Mouse (Mus musculus): Measurements from ENCODE around the gene Scn2b. TPM values are rescaled to one million over a fixed set of nuclear protein-coding genes. Genes with fewer than 3 reads are reported as not detected.

Scn2b gene
- total RNA-seq, 2 experiments from 2014 or later = 1.1 TPM

DNA sequence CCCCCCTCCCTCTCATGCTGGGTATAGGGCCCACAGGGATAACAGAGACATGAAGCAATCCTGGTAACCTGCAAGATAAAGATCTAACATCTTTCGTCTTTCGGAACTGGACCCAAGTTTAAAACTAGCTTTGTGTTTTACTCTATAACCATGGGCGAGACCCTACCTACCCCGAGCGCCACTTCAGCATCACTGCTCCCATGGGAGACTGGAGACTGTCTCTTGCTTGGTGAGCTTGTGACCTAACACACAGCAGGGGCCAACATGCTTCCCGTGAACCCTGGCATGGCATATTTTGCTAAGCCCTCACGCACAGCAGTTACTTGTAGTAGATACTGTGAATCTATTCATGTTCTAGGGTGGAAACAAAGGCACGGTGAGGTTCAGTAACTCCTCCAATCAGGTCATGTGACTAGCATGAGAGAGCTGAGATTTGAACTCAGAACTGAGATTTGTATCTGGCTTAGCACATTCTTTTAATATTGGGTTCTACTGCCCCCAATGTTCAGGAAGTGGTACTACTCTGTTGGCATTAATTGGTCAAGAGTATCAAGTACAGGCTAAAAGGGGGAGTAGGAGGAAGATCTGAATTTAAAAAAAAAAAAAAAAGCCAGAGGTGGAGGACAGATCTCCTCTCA lies 1.9 kb downstream of the Scn2b start:
- no peak for DNase-seq (ENCODE audit: low spot score)
- intact Hi-C loops (cut with DNase I) = no loop called here

DNA sequence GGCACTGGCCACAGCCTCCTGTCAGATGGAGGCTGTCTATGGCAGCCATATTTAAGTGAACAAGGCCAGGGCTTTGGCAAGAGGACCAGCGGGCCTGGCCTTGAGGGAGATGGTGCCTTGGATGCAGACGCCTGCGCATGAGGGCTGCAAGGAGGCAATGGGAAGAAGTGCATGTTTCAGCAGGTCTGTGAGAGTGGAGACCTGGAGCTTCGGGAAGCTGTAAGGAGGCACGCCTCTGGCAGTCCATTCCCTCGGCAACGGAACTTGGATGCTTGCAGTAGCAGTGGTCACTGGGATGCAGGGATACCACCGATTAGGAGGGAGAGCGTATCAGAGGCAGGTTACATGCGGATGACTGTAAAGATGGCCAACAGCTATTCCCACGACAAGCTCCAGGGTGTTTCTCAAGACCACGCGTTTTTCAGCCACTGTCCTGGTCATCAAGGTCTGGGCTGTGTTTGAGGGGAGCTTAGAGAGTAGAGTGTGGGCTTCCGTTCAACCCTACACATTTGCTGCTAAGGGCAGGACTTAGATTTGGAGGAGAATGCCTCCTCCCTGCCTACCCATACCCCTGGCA lies 2.5 kb downstream of the Scn2b start:
- intact Hi-C loops (cut with DNase I) = no loop called here
- DNase-seq (ENCODE audit: low spot score) = no peak

DNA sequence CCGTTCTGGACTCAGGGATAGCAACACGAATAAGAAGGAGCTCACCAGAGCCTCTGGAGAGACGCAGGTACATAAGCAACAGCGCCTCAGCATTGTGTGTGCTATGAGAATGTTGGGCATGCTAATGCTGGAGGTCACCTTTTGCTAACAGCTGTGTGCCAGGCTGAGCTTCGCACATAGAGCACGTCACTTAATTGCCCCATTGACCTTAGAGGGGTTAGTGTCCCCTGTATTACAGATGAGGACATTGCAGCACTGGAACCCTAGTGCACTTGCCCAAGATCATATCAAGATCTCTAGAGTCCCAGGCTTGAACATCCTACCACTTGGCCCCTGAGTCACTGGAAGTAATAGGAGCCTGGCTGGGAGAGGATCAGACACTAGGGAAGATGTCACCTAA lies 3.0 kb downstream of the Scn2b start:
- intact Hi-C loops (cut with DNase I) = no loop called here

DNA sequence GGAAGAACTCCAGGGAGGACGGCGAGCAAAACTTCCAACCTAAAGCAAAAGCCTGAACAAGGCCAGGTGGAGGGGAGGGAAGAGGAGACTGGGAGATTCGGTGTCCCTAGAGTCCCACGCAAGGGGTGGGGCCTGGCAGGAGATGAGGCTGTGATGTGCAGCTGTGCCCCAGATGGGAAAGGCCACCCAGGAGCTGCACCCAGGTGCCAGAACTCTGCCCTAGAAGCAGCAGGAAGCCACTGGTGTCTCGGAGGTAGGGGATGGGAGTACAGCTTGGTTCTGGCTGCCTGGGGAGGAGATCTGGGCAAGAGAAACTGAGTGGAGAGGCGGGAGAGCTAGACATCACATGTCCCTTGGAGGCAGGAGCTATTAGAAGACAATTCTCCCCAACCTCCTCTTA lies 3.4 kb downstream of the Scn2b start:
- intact Hi-C loops (cut with DNase I) = loop anchor here (1.0 kb wide), 1 partner anchor 25 kb away; no protein-coding TSS in a partner anchor
- DNase-seq (ENCODE audit: low spot score) = no peak

More for the DNA sequence above, 3.0 kb downstream of the Scn2b start:
- DNase-seq (ENCODE audit: low spot score) = no peak

DNA sequence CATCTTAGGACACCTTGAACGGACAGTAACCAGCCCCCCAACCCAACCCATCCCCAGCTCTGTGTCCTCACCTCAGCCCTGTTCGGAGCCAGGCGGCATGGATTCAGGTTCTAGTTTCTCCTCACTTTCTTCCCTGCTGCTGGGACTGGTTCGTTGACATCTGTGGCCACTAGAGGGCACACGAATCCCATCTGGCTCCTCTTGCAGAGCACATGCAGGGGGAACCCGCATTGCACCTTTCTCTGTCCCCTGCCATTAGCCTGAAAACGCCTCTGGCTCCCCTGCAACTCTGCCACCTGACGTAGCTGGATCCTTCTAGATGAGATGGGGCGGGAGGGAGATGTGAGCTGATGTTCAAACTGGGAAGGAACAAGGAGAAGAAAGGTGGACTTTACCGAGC lies 4.2 kb downstream of the Scn2b start:
- intact Hi-C loops (cut with DNase I) = loop anchor here (1.0 kb wide), 1 partner anchor 25 kb away; no protein-coding TSS in a partner anchor
- peak; percentile 21 for DNase-seq (ENCODE audit: low spot score)

DNA sequence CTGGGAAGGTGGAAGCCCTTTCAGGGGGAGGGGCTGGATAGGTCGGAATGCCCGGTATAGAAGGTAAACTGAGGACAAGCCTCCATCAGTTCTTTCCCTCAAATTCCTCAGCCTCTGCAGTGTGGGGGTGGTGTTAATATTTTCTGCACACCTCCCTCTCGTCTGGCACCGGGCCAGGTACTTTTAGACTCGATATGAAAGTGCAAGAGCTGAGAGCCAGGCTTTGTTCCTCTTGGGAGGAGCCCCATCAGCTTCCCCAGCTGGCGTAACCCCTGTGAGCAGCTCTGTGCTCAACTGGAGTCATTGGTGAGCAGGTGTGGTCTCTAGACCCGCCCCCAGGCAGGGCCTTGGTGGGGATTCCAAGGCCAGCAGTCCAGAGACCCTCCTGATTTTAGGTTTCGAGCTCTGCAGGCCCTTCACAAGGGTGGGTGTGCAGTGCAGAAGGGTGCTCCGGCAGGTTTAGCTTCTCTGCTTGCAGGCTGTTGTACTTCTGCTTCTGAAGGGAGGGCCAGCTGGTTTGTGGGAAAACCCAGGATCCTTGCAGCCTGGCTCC lies 4.7 kb downstream of the Scn2b start:
- DNase-seq (ENCODE audit: low spot score) = no peak
- intact Hi-C loops (cut with DNase I) = no loop called here

DNA sequence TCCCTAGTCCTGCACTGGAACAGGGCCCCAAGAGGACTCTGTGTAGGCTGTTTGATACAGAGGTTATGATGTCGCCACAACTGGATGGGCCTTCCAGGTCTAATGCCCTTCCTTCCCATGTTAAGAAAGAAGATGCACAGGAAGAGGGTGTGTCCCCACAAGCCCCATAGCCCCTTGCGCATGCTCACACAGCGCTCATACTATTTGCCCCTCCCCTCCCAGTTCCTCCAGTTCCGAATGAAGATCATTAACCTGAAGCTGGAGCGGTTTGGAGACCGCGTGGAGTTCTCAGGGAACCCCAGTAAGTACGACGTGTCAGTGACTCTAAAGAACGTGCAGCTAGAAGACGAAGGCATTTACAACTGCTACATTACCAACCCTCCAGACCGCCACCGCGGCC lies 7.6 kb downstream of the Scn2b start:
- no peak for DNase-seq (ENCODE audit: low spot score)
- intact Hi-C loops (cut with DNase I) = no loop called here

DNA sequence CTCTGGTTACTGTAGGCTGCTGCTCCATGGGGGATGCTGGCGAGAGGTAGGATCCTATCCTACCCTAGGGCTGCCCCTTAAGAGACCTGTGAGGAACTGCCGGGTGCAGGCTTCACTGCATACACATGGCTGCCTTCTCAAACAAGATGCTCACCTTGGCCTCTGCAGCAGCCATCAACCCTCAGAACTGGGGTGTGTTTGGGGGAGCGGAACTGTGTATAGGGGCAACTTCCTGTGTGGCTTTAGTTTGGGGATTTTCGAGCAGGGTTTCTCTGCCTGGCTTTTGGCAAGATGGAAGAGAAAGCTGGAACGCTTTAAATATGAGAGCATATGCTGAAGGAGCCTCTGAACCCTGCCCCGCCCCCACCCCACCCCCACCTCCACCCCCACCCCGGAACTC lies 9.4 kb downstream of the Scn2b start:
- intact Hi-C loops (cut with DNase I) = no loop called here
- DNase-seq (ENCODE audit: low spot score) = no peak

DNA sequence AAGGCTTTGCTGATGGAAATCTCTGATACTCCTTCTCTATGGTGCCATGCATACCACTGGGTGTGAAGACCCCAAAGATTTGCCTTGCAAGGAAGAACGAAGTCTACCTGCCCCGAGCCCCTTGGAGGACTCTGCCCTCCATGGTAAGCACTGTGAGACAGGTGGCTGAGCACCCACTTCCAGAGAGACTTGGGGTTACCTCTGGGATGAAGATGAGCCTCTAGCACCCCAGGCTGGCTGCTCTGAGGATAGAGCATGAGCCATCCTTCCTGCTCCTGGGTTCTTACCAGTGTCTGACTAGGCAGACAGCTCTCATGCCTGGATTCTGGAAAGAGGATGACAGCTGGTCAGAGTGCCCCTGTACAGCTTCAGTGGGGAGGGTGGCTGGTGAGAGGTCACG lies 12.5 kb downstream of the Scn2b start:
- intact Hi-C loops (cut with DNase I) = no loop called here
- DNase-seq (ENCODE audit: low spot score) = no peak

DNA sequence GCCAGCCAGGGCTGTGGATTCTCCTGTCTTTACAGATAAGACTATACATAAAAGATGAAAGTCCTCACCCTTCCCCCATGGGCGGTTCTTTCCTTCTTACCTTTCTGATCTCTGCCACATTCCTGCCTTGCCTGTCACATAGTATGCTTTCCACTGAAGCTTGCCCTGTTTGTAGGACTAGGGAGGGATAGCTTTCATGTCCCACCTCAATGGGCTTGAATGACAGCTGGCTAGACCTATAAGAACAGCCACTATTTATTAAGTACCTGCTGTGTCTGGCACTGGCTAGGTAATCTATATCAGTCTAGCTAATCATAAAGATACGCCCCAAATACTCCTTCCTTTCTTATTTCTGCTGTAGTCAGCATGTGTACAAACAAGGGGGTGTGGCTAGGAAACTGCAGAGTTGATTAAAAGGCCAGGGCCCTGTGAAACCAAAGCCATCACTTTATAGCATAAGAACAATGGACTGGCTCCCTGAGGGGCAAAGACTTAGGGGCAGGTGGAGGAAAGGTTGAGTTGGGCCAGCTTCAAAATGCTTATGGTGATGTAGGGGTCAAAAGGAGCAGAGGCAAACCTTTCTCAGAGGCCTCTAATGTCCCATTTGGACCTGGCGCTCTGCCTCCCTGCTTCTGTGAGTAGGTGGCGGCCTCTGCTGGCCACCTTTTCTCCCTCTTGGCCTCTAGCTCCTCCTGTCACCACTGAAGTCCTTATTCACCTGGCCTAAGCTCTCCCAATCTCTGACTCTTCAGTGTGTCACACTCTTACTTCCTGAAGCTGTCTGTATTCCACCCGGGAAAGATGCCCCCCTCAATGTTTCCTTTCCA lies 16.1 kb downstream of the Scn2b start:
- DNase-seq (ENCODE audit: low spot score) = no peak
- intact Hi-C loops (cut with DNase I) = no loop called here

DNA sequence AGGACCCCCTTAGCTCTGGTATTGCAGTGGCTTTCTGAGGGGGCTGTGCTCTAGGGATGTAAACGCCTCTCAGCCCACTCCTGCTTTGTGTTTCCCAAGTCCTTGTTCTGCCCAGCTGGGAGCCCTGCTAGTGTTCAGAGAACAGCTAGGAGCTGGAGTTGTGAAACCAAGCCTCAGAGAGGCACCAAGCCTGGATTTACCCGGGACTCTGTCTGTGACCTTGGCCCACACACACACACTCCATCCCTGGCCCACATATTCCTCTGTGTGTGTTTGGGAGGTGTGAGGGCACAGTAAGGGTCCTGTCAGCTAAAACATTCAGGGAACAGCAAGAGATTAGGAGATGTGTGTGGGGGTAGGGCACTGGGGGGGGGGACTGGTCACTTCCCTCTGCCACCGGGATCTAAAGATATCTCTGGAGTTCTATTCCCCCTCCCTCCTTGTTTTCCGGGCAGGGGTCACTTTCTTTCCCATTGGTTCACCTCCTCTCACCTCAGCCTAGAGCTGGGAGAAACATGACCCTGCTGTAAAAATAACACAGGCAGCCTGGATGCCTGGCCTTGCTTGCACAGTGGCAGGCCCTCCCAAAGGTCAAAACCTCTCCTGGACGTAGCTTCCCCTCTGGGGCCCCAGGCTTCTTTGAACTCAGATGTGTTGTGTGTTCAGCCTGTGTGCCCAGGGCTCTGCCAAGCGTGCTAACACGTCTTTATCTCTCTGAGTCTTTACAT lies 19.0 kb downstream of the Scn2b start:
- DNase-seq (ENCODE audit: low spot score) = no peak
- intact Hi-C loops (cut with DNase I) = no loop called here

DNA sequence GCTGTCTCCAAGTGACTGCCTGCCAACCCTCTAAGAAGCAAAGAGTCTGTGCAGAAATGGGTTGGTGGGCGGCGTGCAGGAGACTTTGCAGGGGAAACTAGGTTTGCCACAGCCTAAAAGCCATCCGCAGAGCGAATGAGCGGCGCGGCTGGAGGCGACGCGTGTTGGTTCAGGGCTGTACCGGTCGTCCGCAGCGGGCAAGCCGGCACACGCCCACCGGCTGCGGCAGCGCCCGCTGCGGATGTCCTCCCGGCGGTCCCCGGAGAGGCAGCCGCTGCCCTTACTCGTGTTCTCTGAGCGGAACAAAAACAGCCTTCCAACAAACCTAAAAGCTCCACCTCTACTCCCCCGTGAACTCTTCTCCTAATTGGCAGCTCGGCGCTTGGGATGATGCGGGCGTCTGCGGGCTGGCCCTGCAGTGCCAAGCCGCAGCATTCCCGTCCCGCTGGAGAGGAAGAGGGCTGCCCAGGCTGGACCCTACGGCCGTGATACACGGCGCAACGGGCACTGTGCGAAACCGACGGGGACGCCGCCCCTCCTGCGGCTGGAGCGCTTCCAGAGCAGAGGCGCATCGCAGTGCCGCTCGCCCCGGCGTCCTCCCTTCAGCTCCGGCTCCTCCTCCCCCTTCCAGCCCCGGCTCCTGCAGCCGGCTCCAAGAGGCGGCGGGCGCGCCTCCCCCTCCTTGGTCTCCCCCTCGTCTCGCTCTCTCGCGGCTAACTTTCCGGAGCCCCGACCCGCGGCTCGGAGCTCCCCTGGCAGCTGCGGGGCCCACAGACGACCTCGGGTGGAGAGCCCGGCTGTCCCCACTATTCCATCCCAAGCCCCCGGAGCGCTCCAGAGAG lies 20.8 kb downstream of the Scn2b start, which contains the start of gene Scn4b:
Scn4b (plus strand) TSS at position 205 of the 842 bp plus-strand sequence.
- DNase-seq (ENCODE audit: low spot score) = no peak
- intact Hi-C loops (cut with DNase I) = no loop called here

DNA sequence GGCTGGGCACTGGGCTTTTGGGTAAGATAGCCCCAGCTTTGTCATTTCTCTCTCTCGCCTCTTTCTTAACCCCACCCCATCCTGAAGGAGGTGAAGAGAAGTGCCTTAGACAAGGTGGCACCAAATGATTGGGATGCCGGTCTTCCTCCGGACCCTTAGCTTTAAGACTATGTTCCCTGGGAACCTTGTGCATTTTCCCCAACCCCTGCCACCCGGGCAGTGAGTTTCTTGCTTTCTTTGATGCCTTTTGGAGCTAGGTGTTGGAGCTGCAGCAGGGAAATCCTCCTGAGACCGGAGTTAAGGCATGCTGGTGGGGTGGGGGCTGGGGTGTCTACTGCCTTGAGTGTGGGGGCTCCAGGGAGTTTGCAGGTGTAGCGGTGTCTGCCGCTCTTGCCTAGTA lies 21.5 kb downstream of the Scn2b start:
- no peak for DNase-seq (ENCODE audit: low spot score)
- intact Hi-C loops (cut with DNase I) = no loop called here

DNA sequence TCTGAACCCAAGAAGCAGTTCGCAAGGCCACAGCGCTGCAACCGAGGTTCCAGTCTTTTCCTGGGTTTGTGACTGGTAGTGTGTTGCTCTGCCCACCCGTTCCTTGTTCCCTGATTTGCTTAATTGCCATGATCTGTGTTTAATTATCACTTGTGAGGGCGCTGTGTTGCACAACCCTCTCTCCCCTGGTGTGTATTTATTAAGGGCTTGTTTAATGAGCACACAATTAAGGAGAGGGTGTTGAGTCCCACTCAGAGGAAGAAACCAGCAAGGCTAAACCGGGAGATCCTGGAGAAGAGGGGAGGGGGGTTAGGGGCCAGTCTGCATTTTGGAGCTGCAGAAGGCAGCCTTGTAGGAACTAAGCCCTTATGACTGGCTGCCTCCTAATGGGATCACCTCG lies 23.4 kb downstream of the Scn2b start:
- no peak for DNase-seq (ENCODE audit: low spot score)
- intact Hi-C loops (cut with DNase I) = loop anchor here (10.0 kb wide), 1 partner anchor 244 kb away; no protein-coding TSS in a partner anchor

DNA sequence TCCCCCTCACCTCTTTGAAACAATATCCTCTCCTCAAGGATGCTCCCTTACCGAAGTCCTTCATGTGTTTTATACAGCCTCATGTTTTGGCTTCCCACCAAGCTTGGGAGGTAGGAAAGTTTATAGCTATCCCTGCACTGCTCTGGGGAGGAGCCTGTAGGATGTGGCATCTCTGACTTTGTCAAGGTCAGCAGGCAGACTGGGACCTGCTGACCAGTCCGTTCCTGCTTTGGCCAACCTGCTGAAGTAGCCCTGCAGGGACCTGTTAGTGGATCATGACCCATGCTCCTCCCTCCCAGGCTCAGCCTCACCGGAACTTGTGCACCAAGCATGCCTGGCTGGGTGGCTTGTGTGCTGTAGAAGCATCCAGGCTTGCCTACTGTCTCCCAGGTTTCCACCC lies 25.1 kb downstream of the Scn2b start:
- intact Hi-C loops (cut with DNase I) = loop anchor here (10.0 kb wide), 1 partner anchor 242 kb away; no protein-coding TSS in a partner anchor

DNA sequence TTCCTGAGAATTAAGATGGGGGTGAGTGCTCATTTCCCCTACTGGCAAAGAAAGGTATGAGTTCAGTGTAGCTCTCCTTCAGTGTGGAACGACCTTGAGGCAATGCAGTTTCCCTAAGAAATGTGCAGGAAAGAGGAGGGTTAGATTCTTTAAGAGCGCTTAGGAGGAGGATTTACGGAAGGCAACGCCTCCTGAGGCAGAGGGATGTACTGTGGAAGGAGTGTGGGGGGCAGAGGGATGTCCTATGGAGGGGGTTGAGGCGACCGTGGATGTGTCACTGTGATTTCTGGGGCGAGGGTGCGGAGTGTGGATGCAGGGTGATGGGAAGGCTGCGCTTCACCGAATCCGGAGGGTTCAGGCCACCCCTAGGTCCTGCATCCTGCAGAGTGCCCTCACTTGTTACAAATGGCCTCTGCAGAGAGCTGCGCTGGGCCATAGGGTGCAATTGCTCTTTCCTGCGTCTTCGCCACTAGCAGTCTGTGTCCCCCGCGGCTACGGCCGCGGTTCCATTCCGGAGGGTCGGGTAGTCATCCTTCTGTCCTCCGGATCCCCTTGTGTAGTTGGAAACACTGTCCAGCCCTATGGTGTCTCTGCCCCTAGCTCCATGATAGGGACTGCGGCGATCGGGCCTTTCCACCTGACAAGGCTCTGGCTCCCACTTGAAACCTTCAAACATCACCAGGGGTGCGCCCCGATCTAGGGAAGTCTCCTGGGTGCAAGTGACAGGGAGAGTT lies 28.1 kb downstream of the Scn2b start:
- intact Hi-C loops (cut with DNase I) = loop anchor here (1.0 to 10.0 kb wide), 4 partner anchors 24 to 239 kb away; no protein-coding TSS in a partner anchor
- no peak for DNase-seq (ENCODE audit: low spot score)

More for the DNA sequence above, 25.1 kb downstream of the Scn2b start:
- no peak for DNase-seq (ENCODE audit: low spot score)

DNA sequence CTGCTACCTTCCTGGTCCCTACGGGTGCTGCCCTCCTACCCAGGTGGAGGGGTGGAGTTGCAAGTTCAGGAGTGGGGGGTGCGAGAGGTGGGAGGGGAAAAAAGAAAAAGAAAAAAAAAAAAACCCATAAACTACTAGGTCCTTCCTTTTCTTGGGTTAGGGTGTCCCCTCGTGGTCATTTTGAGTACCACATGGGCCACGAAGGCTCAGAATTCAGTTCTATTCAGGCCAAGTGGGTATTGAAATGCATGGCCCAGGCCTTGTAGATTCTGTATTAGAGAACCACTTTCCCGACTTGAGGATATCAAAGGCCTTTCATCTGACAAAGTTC lies 28.6 kb downstream of the Scn2b start:
- intact Hi-C loops (cut with DNase I) = loop anchor here (1.0 to 10.0 kb wide), 4 partner anchors 25 to 239 kb away; no protein-coding TSS in a partner anchor
- DNase-seq (ENCODE audit: low spot score) = no peak

DNA sequence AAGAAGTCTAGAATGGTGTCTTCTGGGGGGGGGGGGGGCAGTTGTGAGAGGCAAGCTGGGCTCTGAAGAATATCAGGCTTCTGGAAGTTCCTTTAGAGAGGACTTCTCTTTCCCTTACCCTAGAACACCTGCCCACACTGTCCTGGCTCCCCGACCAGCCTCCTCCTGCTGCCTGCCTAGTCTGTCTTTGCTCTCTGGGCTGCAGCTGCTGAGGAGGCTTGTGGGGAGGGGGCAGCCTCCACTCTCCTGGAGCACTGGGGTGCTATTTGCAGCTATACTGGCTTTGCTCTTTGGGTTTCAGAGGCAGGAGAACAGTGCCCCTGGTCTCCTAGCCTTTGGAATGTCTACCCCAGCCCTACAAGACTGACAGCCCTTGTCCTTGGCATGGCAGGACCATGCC lies 33.4 kb downstream of the Scn2b start:
- intact Hi-C loops (cut with DNase I) = loop anchor here (5.0 kb wide), 1 partner anchor 39 kb away; no protein-coding TSS in a partner anchor
- no peak for DNase-seq (ENCODE audit: low spot score)
